Mouse (Mus musculus) olfactory bulb, adult 2 months (tissue): ENCODE data around the gene Lpin1.

ENCODE experiments used
- CTCF ChIP-seq: fragments of 200-500 bp; IDR thresholded peaks from 2 replicates; pipeline ENCODE4 v1.5.1; 2012; ENCODE audit warnings: low read depth, mild to moderate bottlenecking, low read length, moderate library complexity; ENCODE audit not compliant: insufficient read depth
- POLR2A ChIP-seq: fragments of 200-500 bp; IDR thresholded peaks from 2 replicates; pipeline ENCODE4 v1.6.1; 2012; ENCODE audit warnings: mild to moderate bottlenecking, low read depth, low read length, moderate library complexity; ENCODE audit not compliant: insufficient read depth

DNA sequence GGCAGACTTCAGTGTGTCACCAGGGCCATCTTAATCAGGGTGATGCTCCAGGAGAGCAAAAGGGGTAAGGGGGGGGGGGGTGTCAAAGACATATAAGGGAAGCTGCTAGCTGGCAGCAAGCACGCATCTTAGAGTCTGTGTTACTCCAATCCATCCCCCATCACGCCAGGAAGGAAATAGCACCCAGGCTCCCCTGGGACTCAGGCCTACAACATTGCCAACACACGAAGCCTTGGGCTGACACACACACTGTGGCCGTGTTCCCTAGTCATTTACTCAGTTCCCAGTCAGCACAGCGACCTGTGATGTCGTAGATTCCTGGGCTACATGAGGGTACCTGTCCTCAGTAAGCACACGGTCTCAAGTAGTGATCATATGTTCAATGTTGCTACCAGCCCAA is 17.8 kb downstream of the Lpin1 start:
- TF ChIP-seq CTCF (no peak), POLR2A (no peak)
